Mouse (Mus musculus) limb, embryonic 11.5 days (tissue): ENCODE results near the gene Olfr1339. TPM values are rescaled to one million over a fixed set of nuclear protein-coding genes. Genes with fewer than 3 reads are reported as not detected.

Experiments
- ATAC-seq: fragments of 200-750 bp; cut with Nextera tagmentation; 2 replicates; pipeline ENCODE4 v1.8.0; 2017; ENCODE audit warnings: low read depth; ENCODE audit not compliant: insufficient number of reproducible peaks, low FRiP score, low TSS enrichment
- DNase-seq: peaks from one replicate; pipeline ENCODE4 v3.0.0-alpha.2; 2015; ENCODE audit warnings: low spot score
- H3K27ac ChIP-seq: fragments of 300-500 bp; sonication (generic); replicated peaks from 2 replicates; pipeline ENCODE4 v1.5.1; 2014; ENCODE audit warnings: low read depth, mild to moderate bottlenecking, low read length
- H3K27me3 ChIP-seq: fragments of 300-500 bp; sonication (generic); 2 replicates; pipeline ENCODE4 v1.6.1; 2014; ENCODE audit warnings: mild to moderate bottlenecking, low read length, mixed read lengths; ENCODE audit not compliant: control insufficient read depth, insufficient read depth
- H3K36me3 ChIP-seq: fragments of 300-500 bp; sonication (generic); 2 replicates; pipeline ENCODE4 v1.6.1; 2014; ENCODE audit warnings: mild to moderate bottlenecking, low read length, moderate library complexity, mixed read lengths; ENCODE audit not compliant: control insufficient read depth, insufficient read depth
- H3K4me1 ChIP-seq: fragments of 300-500 bp; sonication (generic); 2 replicates; pipeline ENCODE4 v1.6.1; 2014; ENCODE audit warnings: low read length, mixed read lengths; ENCODE audit not compliant: control insufficient read depth, insufficient read depth
- H3K4me2 ChIP-seq: fragments of 300-500 bp; sonication (generic); 2 replicates; pipeline ENCODE4 v1.6.1; 2014; ENCODE audit warnings: low read depth, mild to moderate bottlenecking, moderate library complexity; ENCODE audit not compliant: severe bottlenecking
- H3K4me3 ChIP-seq: fragments of 300-500 bp; sonication (generic); 2 replicates; pipeline ENCODE4 v1.5.1; 2014; ENCODE audit warnings: low read depth, low read length
- H3K9ac ChIP-seq: fragments of 300-500 bp; sonication (generic); 2 replicates; pipeline ENCODE4 v1.6.1; 2014; ENCODE audit warnings: mild to moderate bottlenecking, low read length
- H3K9me3 ChIP-seq: fragments of 300-500 bp; sonication (generic); 2 replicates; pipeline ENCODE4 v1.6.1; 2016; ENCODE audit warnings: low read length; ENCODE audit not compliant: control insufficient read depth
- WGBS: fragments of 180-500 bp; shearing (Covaris S2); extraction: QIAGEN DNeasy Blood & Tissue Kit; methylation state at CpG from one replicate; pipeline ENCODE4 v1.1.7; 2014; 5-methylcytosine and 5-hydroxymethylcytosine counted together
- polyA plus RNA-seq: library from polyadenylated mRNA; unstranded; fragments of >200 nt; fragmentation: Nextera tagmentation; extraction: Ambion mirVana; gene quantifications from 2 replicates; pipeline ENCODE4 v1.2.1, GENCODE M21; 2014

Gene Olfr1339
- polyA plus RNA-seq, 1 experiment from 2014 or later: not detected

DNA sequence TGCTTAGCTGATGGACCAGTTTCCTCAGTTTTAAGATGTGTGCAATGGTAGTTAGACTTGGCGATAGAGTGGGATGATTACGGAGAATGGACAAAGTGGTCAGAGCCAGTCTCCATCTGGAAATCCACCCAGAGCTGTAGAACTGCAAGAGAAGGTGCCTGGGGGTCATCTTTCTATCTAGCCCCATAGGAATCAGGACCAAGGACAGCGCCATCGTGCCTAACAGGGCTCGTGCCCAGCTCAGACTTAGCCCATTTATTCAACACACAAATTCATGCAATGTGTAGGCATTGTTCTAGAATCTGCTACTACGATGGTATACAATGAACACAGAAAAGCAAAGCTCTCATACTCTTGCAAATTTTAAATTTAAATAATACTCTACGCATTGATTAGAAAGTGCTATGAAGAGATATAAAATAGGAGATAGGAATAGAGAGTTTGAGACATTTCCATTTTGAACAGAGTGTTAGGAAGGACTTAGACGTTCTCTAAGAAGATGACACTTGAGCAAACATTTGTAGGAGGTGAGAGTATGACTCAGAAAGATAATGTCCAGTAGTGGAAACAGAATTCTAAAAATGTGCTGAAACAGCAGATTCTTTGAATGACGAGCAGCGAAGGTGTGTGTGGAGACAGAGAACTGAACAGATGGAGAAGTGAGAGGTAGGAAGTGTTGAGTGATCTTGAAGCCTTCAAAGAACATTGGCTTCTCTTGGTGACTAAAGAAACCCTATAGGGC, 10.1 kb upstream of the Olfr1339 start:
- Histone ChIP-seq H3K4me2 (no peak overlapping the region), H3K36me3 (no peaks in the 10 kb centered on the region), H3K27me3 (no peaks in the 10 kb centered on the region), H3K4me3 (no peak overlapping the region), H3K9me3 (no peaks in the 10 kb centered on the region), H3K4me1 (no peaks in the 10 kb centered on the region), H3K27ac (no peak overlapping the region), H3K9ac (no peak overlapping the region)
- 51% methylated on average over 10 of the region's 10 CpGs for WGBS
- DNase-seq: peak; percentile 69
- no peak for ATAC-seq

DNA sequence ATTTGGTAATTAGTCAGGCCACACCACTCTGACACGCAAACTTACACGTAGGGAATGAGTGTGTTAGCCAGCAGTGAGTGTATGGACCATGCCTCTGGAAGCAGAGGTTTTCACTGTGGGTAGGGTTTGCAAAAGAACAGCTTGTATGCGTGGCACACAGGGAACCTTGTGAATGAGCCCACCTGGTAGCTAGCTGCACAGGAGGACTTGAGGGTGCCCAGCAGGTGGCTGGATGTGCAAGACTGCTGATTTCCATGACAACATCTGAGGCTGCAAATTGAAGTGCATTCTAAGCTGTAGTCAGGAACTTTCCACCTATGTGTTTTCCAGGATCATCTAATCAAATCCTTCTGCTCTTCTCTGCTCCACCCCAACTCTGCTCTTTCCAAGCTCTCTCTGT, 7.6 kb downstream of the Olfr1339 start:
- DNase-seq: no peak
- Histone ChIP-seq H3K4me2 (no peak overlapping the region), H3K9me3 (no peaks in the 10 kb centered on the region), H3K9ac (no peak overlapping the region), H3K27me3 (peaks cover 14% of the 10 kb centered on the region), H3K27ac (no peak overlapping the region), H3K36me3 (no peaks in the 10 kb centered on the region), H3K4me3 (no peak overlapping the region), H3K4me1 (no peaks in the 10 kb centered on the region)
- ATAC-seq: no peak
- WGBS: 58% methylated on average over 3 of the region's 3 CpGs

DNA sequence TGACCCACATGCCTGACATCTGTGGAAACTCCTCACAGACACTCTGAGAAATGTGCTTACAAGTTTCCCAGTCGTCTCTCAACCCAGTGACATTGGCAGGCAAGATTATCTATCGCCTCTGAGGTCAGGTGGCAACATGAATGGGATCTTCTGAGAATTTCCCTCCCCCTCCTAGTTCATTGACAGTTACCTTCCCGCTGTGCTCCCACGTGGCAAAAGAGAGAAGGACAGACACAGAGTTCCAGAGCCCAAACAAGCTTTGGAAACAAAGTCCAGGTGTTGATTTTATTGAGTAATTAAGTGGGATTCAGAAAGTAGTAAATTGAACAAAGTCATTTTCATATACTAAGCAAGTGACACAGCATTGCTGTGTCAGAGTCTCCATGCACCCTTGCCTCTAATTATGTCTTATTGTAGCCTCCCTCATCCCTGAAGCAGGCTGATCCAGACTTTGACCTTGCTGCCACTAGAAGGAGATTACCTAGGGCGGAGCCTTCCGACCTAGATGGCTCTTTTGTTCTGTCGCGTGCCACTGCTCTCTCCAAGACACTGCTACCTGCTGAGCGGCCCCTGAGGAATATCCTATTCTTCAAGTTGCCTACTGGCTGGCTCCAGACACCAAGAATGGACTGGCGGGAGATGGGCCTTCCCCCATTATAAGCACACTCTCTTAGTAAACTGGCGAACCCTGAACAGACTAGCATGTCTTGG, 9.2 kb downstream of the Olfr1339 start:
- H3K36me3 ChIP-seq: no peaks in the 10 kb centered on the region
- no peak overlapping the region for H3K27ac ChIP-seq
- H3K4me1 ChIP-seq: no peaks in the 10 kb centered on the region
- H3K27me3 ChIP-seq: peaks cover 14% of the 10 kb centered on the region
- H3K4me3 ChIP-seq: no peak overlapping the region
- H3K9ac ChIP-seq: no peak overlapping the region
- 9% methylated on average over 11 of the region's 11 CpGs for WGBS
- no peak for DNase-seq
- ATAC-seq: no peak
- H3K9me3 ChIP-seq: no peaks in the 10 kb centered on the region
- no peak overlapping the region for H3K4me2 ChIP-seq

DNA sequence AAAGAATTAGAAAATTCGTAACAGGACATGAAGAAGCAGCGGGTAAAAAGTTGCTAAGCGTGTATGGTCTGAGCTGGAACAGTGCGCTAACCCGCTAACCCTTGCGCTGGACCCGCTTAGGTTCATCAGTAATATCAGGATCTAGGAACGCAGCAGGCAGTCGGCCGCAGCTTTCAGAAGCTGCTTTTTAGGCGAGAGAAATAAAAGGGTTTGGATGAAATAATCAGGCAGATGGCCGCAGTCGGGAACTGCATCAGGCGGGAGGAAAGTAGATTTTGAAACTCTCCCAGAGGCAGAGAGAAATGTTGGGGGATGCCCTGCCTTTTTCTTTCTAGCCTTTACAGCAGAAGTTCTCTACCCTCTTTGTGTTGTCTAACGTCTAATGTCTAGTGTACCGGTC, 9.9 kb downstream of the Olfr1339 start:
- ATAC-seq: no peak
- 12% methylated on average over 16 of the region's 16 CpGs for WGBS
- peak; percentile 21 for DNase-seq

DNA sequence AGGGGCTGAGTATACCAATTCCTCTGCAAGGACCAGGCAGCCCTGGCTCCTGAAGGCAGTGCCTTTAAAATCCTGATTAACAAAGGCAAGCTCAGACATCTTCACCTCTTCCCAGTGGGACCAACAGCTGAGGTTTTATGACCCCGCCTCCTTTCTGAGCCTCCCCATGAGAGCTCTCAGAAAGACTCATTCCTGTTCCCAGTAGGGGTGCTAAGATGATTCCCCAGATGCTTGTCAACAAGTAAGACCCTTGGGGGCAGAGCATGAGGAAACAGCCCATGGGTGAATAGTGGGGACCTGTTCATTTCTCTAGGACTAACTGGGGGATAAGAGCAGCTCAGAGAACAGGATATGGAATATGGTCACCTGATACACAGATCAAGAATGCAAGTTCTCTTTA, 26.7 kb downstream of the Olfr1339 start, which contains the start of gene Olfr1338:
Olfr1338 (minus strand) TSS at position 101 of the 400 bp plus-strand sequence.
- Histone ChIP-seq H3K9me3 (no peaks in the 10 kb centered on the region), H3K36me3 (no peaks in the 10 kb centered on the region), H3K4me3 (no peak within 1 kb of the TSS), H3K4me2 (no peak within 1 kb of the TSS), H3K27me3 (no peaks in the 10 kb centered on the region), H3K27ac (no peak within 1 kb of the TSS), H3K4me1 (no peaks in the 10 kb centered on the region), H3K9ac (no peak within 1 kb of the TSS)
- 74% methylated on average over 1 of the region's 1 CpGs for WGBS
- no peak for DNase-seq
- ATAC-seq: no peak

More for the DNA sequence above, 9.9 kb downstream of the Olfr1339 start:
- Histone ChIP-seq H3K4me2 (no peak overlapping the region), H3K4me1 (no peaks in the 10 kb centered on the region), H3K36me3 (no peaks in the 10 kb centered on the region), H3K27ac (no peak overlapping the region), H3K9ac (no peak overlapping the region), H3K9me3 (no peaks in the 10 kb centered on the region), H3K27me3 (peaks cover 14% of the 10 kb centered on the region), H3K4me3 (no peak overlapping the region)

DNA sequence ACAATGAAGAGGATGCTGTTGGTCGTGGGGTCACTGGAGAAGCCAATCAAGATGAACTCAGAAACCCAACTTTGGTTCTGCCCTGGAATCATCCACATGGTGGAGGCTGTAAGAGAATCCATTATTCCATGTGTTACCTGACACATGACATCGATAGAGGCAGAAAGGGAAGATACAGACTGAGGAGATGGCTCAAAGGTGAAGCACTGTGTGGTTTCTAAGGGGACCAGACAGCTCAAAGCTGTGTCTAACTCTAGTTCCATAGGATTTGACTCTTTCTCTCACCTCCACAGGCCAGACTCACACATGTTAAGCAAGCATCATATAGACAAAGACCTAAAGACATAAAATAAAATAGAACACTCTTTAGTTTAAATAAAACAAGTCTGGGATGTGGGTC, 50.5 kb downstream of the Olfr1339 start, which contains the start of gene Olfr1337:
Olfr1337 (minus strand) TSS at position 101 of the 400 bp plus-strand sequence.
- ATAC-seq (no peak), DNase-seq (no peak)
- Histone ChIP-seq H3K4me3 (no peak within 1 kb of the TSS), H3K36me3 (no peaks in the 10 kb centered on the region), H3K27ac (no peak within 1 kb of the TSS), H3K27me3 (no peaks in the 10 kb centered on the region), H3K9me3 (no peaks in the 10 kb centered on the region), H3K4me2 (no peak within 1 kb of the TSS), H3K4me1 (no peaks in the 10 kb centered on the region), H3K9ac (no peak within 1 kb of the TSS)
- WGBS: 77% methylated on average over 2 of the region's 2 CpGs

Other genes with a start within 250 kb of the Olfr1339 start
- gene Tie1, start 242.1 kb upstream of the Olfr1339 start, polyA plus RNA-seq: 9.9 and 12.6 TPM in 2 replicates
- gene 2610528J11Rik, start 205.2 kb upstream of the Olfr1339 start, polyA plus RNA-seq: 1.0 and 1.6 TPM in 2 replicates
- 0.27 and 0.33 TPM in 2 replicates for gene Tmem125, start 188.1 kb upstream of the Olfr1339 start, polyA plus RNA-seq
- gene Cfap57, start 111.4 kb upstream of the Olfr1339 start, polyA plus RNA-seq: 0.40 and 0.45 TPM in 2 replicates
- gene Ebna1bp2, start 111.4 kb upstream of the Olfr1339 start, polyA plus RNA-seq: 180 and 190 TPM in 2 replicates
- not detected in 2 replicates for gene Olfr62, start 73.2 kb upstream of the Olfr1339 start, polyA plus RNA-seq
- gene Olfr1342, start 39.4 kb upstream of the Olfr1339 start, polyA plus RNA-seq: 0.08 and 0.26 TPM in 2 replicates
- gene Olfr1341, start 28.7 kb upstream of the Olfr1339 start, polyA plus RNA-seq: not detected in 2 replicates
- gene Olfr1340, start 12.0 kb upstream of the Olfr1339 start, polyA plus RNA-seq: not detected in 2 replicates
- not detected in 2 replicates for gene Olfr1338, start 26.6 kb downstream of the Olfr1339 start, polyA plus RNA-seq
- not detected in 2 replicates for gene Olfr1337, start 50.4 kb downstream of the Olfr1339 start, polyA plus RNA-seq
- gene Olfr1335, start 77.8 kb downstream of the Olfr1339 start, polyA plus RNA-seq: not detected in 2 replicates
- not detected in 2 replicates for gene Olfr1333, start 104.1 kb downstream of the Olfr1339 start, polyA plus RNA-seq
- not detected in 2 replicates for gene Olfr1331, start 132.5 kb downstream of the Olfr1339 start, polyA plus RNA-seq
- not detected in 2 replicates for gene Olfr1330, start 156.4 kb downstream of the Olfr1339 start, polyA plus RNA-seq
- not detected in 2 replicates for gene Olfr1329, start 185.3 kb downstream of the Olfr1339 start, polyA plus RNA-seq
- gene Olfr1328, start 206.4 kb downstream of the Olfr1339 start, polyA plus RNA-seq: not detected in 2 replicates
- not detected in 2 replicates for gene Lao1, start 229.4 kb downstream of the Olfr1339 start, polyA plus RNA-seq